Mouse (Mus musculus): ENCODE measurements around the gene Tyms. TPM values are rescaled to one million over a fixed set of nuclear protein-coding genes. Genes with fewer than 3 reads are reported as not detected.

Tyms gene
- 23.9 and 30.0 TPM in 2 replicates for polyA plus RNA-seq (2012; rRNA removed)

DNA sequence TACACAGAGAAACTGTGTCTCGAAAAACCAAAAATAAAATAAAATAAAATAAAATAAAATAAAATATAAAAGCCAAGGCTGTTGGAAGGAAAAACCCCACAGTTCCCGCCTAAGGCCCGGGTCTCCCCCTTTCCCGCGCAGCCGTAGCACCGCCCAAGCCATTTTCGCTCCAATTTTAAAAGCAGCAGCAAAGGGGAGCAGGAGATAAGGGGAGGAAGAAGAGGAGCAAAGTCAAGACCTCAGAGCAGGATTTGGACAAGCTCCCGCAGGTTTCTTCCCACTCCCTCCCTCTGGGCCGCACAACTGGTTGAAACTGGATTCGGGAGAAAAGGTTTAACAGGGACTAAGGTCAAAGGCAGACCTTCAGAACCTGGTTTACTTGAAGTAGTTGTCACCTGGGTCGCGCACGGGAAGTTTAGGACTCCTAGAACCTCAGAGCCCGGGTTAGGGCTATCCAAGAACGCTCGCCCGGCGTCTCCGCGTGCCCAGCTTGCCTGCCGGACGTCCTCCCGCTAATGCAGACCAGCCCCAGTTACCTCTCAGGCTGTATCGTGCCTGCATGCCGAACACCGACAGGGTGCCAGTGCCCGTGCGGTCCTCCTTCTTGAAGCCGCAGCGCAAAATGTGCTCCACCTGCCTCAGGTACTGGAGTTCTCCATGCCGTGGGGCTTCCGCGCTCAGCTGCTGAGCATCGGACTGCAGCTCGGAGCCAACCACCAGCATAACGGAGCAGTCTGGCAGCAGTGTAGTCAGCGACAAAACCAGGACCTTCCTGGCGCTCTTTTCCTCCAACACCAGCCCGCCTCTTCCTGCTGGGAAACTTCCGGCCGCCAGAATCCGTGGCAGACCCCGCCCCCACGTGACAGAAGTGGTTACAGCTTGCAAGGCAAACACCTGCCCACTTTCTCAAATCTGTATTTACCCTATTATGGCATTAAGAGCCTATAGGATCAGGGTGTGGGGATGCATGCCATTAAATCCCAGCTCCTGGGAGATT lies at the start of gene Tyms:
Gene Tyms (minus strand): TSS at position 793 of the 997 bp plus-strand sequence.
- Histone ChIP-seq H3K4me1 (ENCODE audit: control insufficient read depth, insufficient read depth, insufficient read length) (peaks cover 5% of the 10 kb centered on the region; the same call in 1 of the 2 replicates), H3K4me3 (ENCODE audit: extremely low read depth, insufficient read depth, insufficient read length) (peak within 1 kb of the TSS; percentile 70), H3K36me3 (ENCODE audit: control insufficient read depth, insufficient read depth, low read length) (no peaks in the 10 kb centered on the region; the same call in 1 of the 2 replicates), H3K27ac (ENCODE audit: insufficient read depth, low read length) (no peak within 1 kb of the TSS), H3K27me3 (ENCODE audit: control insufficient read depth, insufficient read depth, low read length) (no peaks in the 10 kb centered on the region)
- peak in 1 of 2 experiments; percentile 36 for DNase-seq (ENCODE audit: low read depth in 1 of 2, low spot score in 2 of 2)
- WGBS = 2% methylated on average over 45 of the region's 45 CpGs
- TF ChIP-seq CTCF (IDR thresholded peaks at IDR 0.05; ENCODE audit: extremely low read depth, insufficient read depth, insufficient read length, insufficient replicate concordance) (no peak), POLR2A (IDR thresholded peaks at IDR 0.05; ENCODE audit: low read depth, low read length) (no peak)

DNA sequence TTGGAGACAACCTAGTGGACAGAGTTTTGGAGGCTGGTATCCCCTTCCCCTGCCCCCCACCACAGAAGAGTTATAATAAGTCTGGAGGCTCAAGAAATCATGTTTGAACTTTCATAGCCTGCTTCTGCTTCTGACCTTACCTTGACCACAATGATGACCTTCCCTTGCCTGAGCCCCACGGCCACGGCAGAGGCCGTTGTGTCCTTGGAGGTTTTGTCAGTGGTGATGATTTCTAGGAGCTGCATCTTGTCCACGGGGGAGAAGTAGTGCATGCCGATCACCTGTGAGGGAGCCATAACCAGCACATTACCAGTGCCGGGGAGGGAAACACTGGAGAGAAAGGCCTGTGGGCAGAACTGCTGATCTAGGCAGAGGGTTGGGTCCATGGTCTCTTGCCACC lies 49.1 kb upstream of the Tyms start:
- no peak for DNase-seq (ENCODE audit: low read depth in 1 of 2, low spot score in 2 of 2)
- Histone ChIP-seq H3K27me3 (ENCODE audit: control insufficient read depth, insufficient read depth, low read length) (no peaks in the 10 kb centered on the region), H3K4me3 (ENCODE audit: extremely low read depth, insufficient read depth, insufficient read length) (no peak overlapping the region), H3K27ac (ENCODE audit: insufficient read depth, low read length) (no peak overlapping the region), H3K4me1 (ENCODE audit: control insufficient read depth, insufficient read depth, insufficient read length) (no peaks in the 10 kb centered on the region), H3K36me3 (ENCODE audit: control insufficient read depth, insufficient read depth, low read length) (peaks cover 50% of the 10 kb centered on the region)
- no peak for TF ChIP-seq POLR2A (IDR thresholded peaks at IDR 0.05; ENCODE audit: low read depth, low read length)
- TF ChIP-seq CTCF (IDR thresholded peaks at IDR 0.05; ENCODE audit: extremely low read depth, insufficient read depth, insufficient read length, insufficient replicate concordance) = no peak
- 94% methylated on average over 6 of the region's 6 CpGs for WGBS

DNA sequence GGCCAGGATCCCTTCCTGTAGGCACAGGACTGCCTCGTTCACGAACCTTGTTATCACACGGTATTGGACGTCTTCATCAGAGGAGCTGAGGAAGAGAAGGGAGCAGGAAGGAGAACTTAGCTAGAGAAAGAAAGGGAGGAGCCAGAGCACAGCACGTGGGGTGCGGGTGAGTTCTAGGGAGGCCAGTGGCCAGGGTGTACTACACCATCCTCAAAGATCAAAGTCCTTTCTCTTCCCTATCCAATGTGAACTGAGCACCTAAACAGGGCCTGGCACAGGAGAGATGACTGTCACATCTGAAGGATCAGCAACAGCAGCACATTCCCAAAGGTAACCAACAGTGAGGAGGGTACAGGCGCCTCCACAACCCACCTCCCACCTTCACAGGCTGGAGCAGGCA lies 46.7 kb upstream of the Tyms start:
- no peak overlapping the region for H3K27ac ChIP-seq (ENCODE audit: insufficient read depth, low read length)
- DNase-seq (ENCODE audit: low read depth in 1 of 2, low spot score in 2 of 2) = no peak
- no peaks in the 10 kb centered on the region for H3K4me1 ChIP-seq (ENCODE audit: control insufficient read depth, insufficient read depth, insufficient read length)
- H3K36me3 ChIP-seq (ENCODE audit: control insufficient read depth, insufficient read depth, low read length) = peaks cover 47% of the 10 kb centered on the region
- 94% methylated on average over 7 of the region's 7 CpGs for WGBS
- H3K27me3 ChIP-seq (ENCODE audit: control insufficient read depth, insufficient read depth, low read length) = no peaks in the 10 kb centered on the region
- no peak for TF ChIP-seq CTCF (IDR thresholded peaks at IDR 0.05; ENCODE audit: extremely low read depth, insufficient read depth, insufficient read length, insufficient replicate concordance)
- no peak for TF ChIP-seq POLR2A (IDR thresholded peaks at IDR 0.05; ENCODE audit: low read depth, low read length)
- no peak overlapping the region for H3K4me3 ChIP-seq (ENCODE audit: extremely low read depth, insufficient read depth, insufficient read length)

DNA sequence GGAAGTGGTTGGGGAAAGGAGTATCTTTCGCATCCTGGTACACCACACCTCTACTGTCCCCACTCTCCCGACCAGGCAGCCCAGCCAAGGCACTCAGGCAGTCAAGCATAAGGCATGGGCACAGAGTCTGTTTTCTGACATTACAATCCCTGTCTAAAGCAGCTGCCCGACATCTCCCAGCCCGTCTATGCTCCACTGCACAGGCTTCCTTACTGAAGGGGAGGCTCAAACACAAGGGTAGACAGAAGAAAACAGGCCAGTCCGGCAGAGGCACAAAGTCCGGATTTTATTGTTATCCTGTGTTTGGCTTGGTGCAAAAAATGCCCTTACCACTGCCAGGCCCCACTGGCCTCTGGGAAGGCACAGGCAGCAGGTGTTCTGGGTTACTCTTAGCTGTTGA lies 45.7 kb upstream of the Tyms start:
- Histone ChIP-seq H3K27me3 (ENCODE audit: control insufficient read depth, insufficient read depth, low read length) (peaks cover 5% of the 10 kb centered on the region), H3K36me3 (ENCODE audit: control insufficient read depth, insufficient read depth, low read length) (peaks cover 42% of the 10 kb centered on the region), H3K4me3 (ENCODE audit: extremely low read depth, insufficient read depth, insufficient read length) (no peak overlapping the region), H3K27ac (ENCODE audit: insufficient read depth, low read length) (no peak overlapping the region), H3K4me1 (ENCODE audit: control insufficient read depth, insufficient read depth, insufficient read length) (peaks cover 6% of the 10 kb centered on the region)
- WGBS = 92% methylated on average over 6 of the region's 6 CpGs
- no peak for DNase-seq (ENCODE audit: low read depth in 1 of 2, low spot score in 2 of 2)
- TF ChIP-seq CTCF (IDR thresholded peaks at IDR 0.05; ENCODE audit: extremely low read depth, insufficient read depth, insufficient read length, insufficient replicate concordance) (no peak), POLR2A (IDR thresholded peaks at IDR 0.05; ENCODE audit: low read depth, low read length) (no peak)

DNA sequence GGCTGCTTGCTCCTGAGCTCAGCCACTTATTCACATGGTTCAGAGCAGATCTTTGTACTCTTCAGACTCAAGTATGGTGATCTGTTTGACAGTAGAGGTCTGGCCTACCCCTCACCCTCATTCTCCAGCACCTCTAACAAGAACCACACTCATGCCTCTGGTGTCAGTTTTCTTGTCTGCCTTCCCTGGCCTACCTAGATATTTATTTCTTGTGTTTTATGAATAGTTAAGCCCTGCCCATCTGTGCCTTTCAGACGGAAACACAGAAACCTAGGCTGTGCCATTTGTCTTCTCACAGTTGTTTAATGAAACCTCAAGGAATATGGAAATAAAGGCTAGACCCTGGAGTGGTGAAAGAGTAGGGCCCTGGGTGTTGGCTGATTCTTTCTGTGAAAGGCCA lies 44.6 kb upstream of the Tyms start:
- 92% methylated on average over 1 of the region's 1 CpGs for WGBS
- no peak overlapping the region for H3K4me3 ChIP-seq (ENCODE audit: extremely low read depth, insufficient read depth, insufficient read length)
- DNase-seq (ENCODE audit: low read depth in 1 of 2, low spot score in 2 of 2) = no peak

DNA sequence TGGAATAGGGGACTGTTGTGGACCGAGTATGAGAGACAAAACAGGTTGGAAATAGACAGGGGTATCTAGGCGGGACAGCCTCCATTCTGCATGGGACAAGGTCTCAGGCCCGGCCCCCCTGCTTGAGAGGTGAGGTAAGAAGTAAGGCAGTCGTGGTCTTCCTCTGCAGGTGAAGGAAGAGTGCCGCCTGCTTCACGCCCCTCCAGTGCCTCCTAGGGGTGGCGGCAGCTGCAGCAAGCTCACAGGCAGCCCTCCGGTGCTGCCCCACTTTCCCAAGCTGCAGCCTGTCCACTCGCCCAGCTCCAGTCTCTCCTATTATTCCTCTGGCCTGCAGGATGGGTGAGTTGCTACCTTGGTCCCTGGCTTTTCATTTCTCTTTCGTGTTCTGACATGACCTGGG lies 42.3 kb upstream of the Tyms start:
- 50% methylated on average over 10 of the region's 10 CpGs for WGBS
- peaks cover 16% of the 10 kb centered on the region for H3K36me3 ChIP-seq (ENCODE audit: control insufficient read depth, insufficient read depth, low read length)
- H3K4me3 ChIP-seq (ENCODE audit: extremely low read depth, insufficient read depth, insufficient read length) = no peak overlapping the region
- no peak for TF ChIP-seq CTCF (IDR thresholded peaks at IDR 0.05; ENCODE audit: extremely low read depth, insufficient read depth, insufficient read length, insufficient replicate concordance)
- TF ChIP-seq POLR2A (IDR thresholded peaks at IDR 0.05; ENCODE audit: low read depth, low read length) = no peak
- peaks cover 8% of the 10 kb centered on the region for H3K27me3 ChIP-seq (ENCODE audit: control insufficient read depth, insufficient read depth, low read length)
- DNase-seq (ENCODE audit: low read depth in 1 of 2, low spot score in 2 of 2) = no peak
- no peak overlapping the region for H3K27ac ChIP-seq (ENCODE audit: insufficient read depth, low read length)
- peaks cover 8% of the 10 kb centered on the region for H3K4me1 ChIP-seq (ENCODE audit: control insufficient read depth, insufficient read depth, insufficient read length)

More for the DNA sequence above, 44.6 kb upstream of the Tyms start:
- Histone ChIP-seq H3K4me1 (ENCODE audit: control insufficient read depth, insufficient read depth, insufficient read length) (peaks cover 8% of the 10 kb centered on the region), H3K36me3 (ENCODE audit: control insufficient read depth, insufficient read depth, low read length) (peaks cover 36% of the 10 kb centered on the region), H3K27me3 (ENCODE audit: control insufficient read depth, insufficient read depth, low read length) (peaks cover 8% of the 10 kb centered on the region), H3K27ac (ENCODE audit: insufficient read depth, low read length) (no peak overlapping the region)
- TF ChIP-seq CTCF (IDR thresholded peaks at IDR 0.05; ENCODE audit: extremely low read depth, insufficient read depth, insufficient read length, insufficient replicate concordance) (no peak), POLR2A (IDR thresholded peaks at IDR 0.05; ENCODE audit: low read depth, low read length) (no peak)

DNA sequence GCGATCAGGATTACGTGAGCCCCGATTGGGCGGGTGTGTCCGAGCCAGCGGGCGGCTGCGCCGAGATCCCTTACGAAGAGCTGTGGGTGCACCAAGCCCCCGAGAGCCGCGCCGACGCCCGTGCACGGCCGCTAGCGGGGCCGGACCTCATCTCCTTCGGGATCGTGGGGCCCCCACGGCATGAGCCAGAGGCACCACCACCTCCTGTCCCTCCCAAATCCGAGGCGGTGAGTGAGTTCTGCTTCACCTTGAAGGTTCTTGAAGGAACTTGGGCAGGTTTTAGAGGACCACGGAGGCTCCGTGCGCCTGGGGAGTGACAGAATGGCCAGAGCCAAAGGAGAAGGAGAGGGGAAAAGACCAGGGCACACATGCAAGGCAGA lies 41.3 kb upstream of the Tyms start:
- peaks cover 8% of the 10 kb centered on the region for H3K4me1 ChIP-seq (ENCODE audit: control insufficient read depth, insufficient read depth, insufficient read length)
- no peak overlapping the region for H3K27ac ChIP-seq (ENCODE audit: insufficient read depth, low read length)
- H3K4me3 ChIP-seq (ENCODE audit: extremely low read depth, insufficient read depth, insufficient read length) = peak overlapping the region; percentile 43; the same call in 1 of the 2 replicates
- DNase-seq (ENCODE audit: low read depth in 1 of 2, low spot score in 2 of 2) = no peak
- H3K27me3 ChIP-seq (ENCODE audit: control insufficient read depth, insufficient read depth, low read length) = peaks cover 8% of the 10 kb centered on the region
- H3K36me3 ChIP-seq (ENCODE audit: control insufficient read depth, insufficient read depth, low read length) = peaks cover 9% of the 10 kb centered on the region
- 5% methylated on average over 28 of the region's 28 CpGs for WGBS
- no peak for TF ChIP-seq CTCF (IDR thresholded peaks at IDR 0.05; ENCODE audit: extremely low read depth, insufficient read depth, insufficient read length, insufficient replicate concordance)
- TF ChIP-seq POLR2A (IDR thresholded peaks at IDR 0.05; ENCODE audit: low read depth, low read length) = no peak
